Mouse (Mus musculus) intestine, postnatal 0 days (tissue): ENCODE measurements at regions not wholly inside any gene's neighbourhood (a gene's known extent, or its start where the extent isn't known, plus 50 kb on each side); places are given as distances from the start of the nearest gene placed in this dataset.

ENCODE experiments used
- ATAC-seq: fragments of 200-750 bp; cut with Nextera tagmentation; 2 replicates; pipeline ENCODE4 v1.8.0; 2017; ENCODE audit warnings: mild to moderate bottlenecking, moderate TSS enrichment, moderate library complexity
- H3K27ac ChIP-seq: fragments of 300-500 bp; sonication (generic); 2 replicates; pipeline ENCODE4 v1.5.1; 2014; ENCODE audit warnings: mild to moderate bottlenecking, low read depth, low read length, moderate library complexity
- H3K27me3 ChIP-seq: fragments of 300-500 bp; sonication (generic); replicated peaks from 2 replicates; pipeline ENCODE4 v1.6.1; 2014; ENCODE audit warnings: low read length, mixed read lengths; ENCODE audit not compliant: control insufficient read depth, insufficient read depth
- H3K36me3 ChIP-seq: fragments of 300-500 bp; sonication (generic); 2 replicates; pipeline ENCODE4 v1.6.1; 2014; ENCODE audit warnings: mild to moderate bottlenecking, moderate library complexity; ENCODE audit not compliant: control insufficient read depth, insufficient read depth
- H3K4me1 ChIP-seq: fragments of 300-500 bp; sonication (generic); replicated peaks from 2 replicates; pipeline ENCODE4 v1.6.1; 2014; ENCODE audit warnings: antibody characterized with exemption, low read length, mixed read lengths; ENCODE audit not compliant: control insufficient read depth, insufficient read depth
- H3K4me2 ChIP-seq: fragments of 300-500 bp; sonication (generic); replicated peaks from 2 replicates; pipeline ENCODE4 v1.6.1; 2014; ENCODE audit warnings: low read depth, mild to moderate bottlenecking, moderate library complexity
- H3K4me3 ChIP-seq: fragments of 300-500 bp; sonication (generic); 2 replicates; pipeline ENCODE4 v1.5.1; 2014; ENCODE audit warnings: low read depth, low read length
- H3K9ac ChIP-seq: fragments of 300-500 bp; sonication (generic); 2 replicates; pipeline ENCODE4 v1.6.1; 2014; ENCODE audit warnings: mild to moderate bottlenecking, low read depth, low read length
- H3K9me3 ChIP-seq: fragments of 300-500 bp; sonication (generic); 2 replicates; pipeline ENCODE4 v1.6.1; 2016; ENCODE audit warnings: mixed run types; ENCODE audit not compliant: control insufficient read depth
- CTCF ChIP-seq: sonication (generic); IDR thresholded peaks from 2 replicates; pipeline ENCODE4 v1.5.1; 2016; ENCODE audit warnings: low read depth, mild to moderate bottlenecking, control low read depth, antibody characterized with exemption, moderate library complexity
- WGBS: fragments of 180-500 bp; shearing (Covaris S2); extraction: QIAGEN DNeasy Blood & Tissue Kit; methylation state at CpG from one replicate; pipeline ENCODE4 v1.1.7; 2014; 5-methylcytosine and 5-hydroxymethylcytosine counted together

- no peak overlapping the region for H3K4me3 ChIP-seq
- WGBS = 85% methylated on average over 2 of the region's 2 CpGs
- H3K9me3 ChIP-seq = no peaks in the 10 kb centered on the region
- no peak overlapping the region for H3K9ac ChIP-seq
- H3K27ac ChIP-seq = no peak overlapping the region
- H3K4me1 ChIP-seq = no peaks in the 10 kb centered on the region
- no peaks in the 10 kb centered on the region for H3K36me3 ChIP-seq
- ATAC-seq = no peak
- no peaks in the 10 kb centered on the region for H3K27me3 ChIP-seq
- no peak overlapping the region for H3K4me2 ChIP-seq
- no peak for TF ChIP-seq CTCF
These were observed 111.7 kb upstream of the Map3k1 start for GRCm38 (mm10) chr13:111920534-111920933.

GRCm38 (mm10) chr13:111921142-111922035 is 112.6 kb upstream of the Map3k1 start:
- Histone ChIP-seq H3K4me1 (no peaks in the 10 kb centered on the region), H3K27ac (no peak overlapping the region), H3K9me3 (no peaks in the 10 kb centered on the region), H3K4me3 (no peak overlapping the region), H3K36me3 (no peaks in the 10 kb centered on the region), H3K27me3 (no peaks in the 10 kb centered on the region), H3K9ac (no peak overlapping the region), H3K4me2 (no peak overlapping the region)
- TF ChIP-seq CTCF = no peak
- no peak for ATAC-seq
- WGBS = 89% methylated on average over 5 of the region's 5 CpGs

GRCm38 (mm10) chr13:111925349-111925748 is 116.6 kb upstream of the Map3k1 start:
- TF ChIP-seq CTCF = no peak
- no peak overlapping the region for H3K27ac ChIP-seq
- H3K9ac ChIP-seq = no peak overlapping the region

GRCm38 (mm10) chr13:111926801-111927200 is 118.0 kb upstream of the Map3k1 start:
- Histone ChIP-seq H3K9me3 (no peaks in the 10 kb centered on the region), H3K4me3 (no peak overlapping the region), H3K27me3 (no peaks in the 10 kb centered on the region), H3K9ac (no peak overlapping the region), H3K27ac (no peak overlapping the region), H3K4me1 (no peaks in the 10 kb centered on the region), H3K4me2 (no peak overlapping the region), H3K36me3 (no peaks in the 10 kb centered on the region)
- WGBS = 83% methylated on average over 8 of the region's 8 CpGs
- TF ChIP-seq CTCF = no peak
- no peak for ATAC-seq

More at GRCm38 (mm10) chr13:111925349-111925748, 116.6 kb upstream of the Map3k1 start:
- Histone ChIP-seq H3K4me1 (no peaks in the 10 kb centered on the region), H3K4me3 (no peak overlapping the region), H3K9me3 (no peaks in the 10 kb centered on the region), H3K4me2 (no peak overlapping the region), H3K36me3 (no peaks in the 10 kb centered on the region), H3K27me3 (no peaks in the 10 kb centered on the region)
- WGBS = 91% methylated on average over 7 of the region's 7 CpGs
- ATAC-seq = no peak

- Histone ChIP-seq H3K9ac (no peak overlapping the region), H3K27ac (no peak overlapping the region), H3K9me3 (no peaks in the 10 kb centered on the region), H3K36me3 (no peaks in the 10 kb centered on the region), H3K27me3 (no peaks in the 10 kb centered on the region), H3K4me2 (no peak overlapping the region), H3K4me1 (no peaks in the 10 kb centered on the region), H3K4me3 (no peak overlapping the region)
- WGBS = 69% methylated on average over 3 of the region's 3 CpGs
- ATAC-seq = no peak
- TF ChIP-seq CTCF = no peak
These were observed 118.7 kb upstream of the Map3k1 start for GRCm38 (mm10) chr13:111927489-111927888.

GRCm38 (mm10) chr13:111928636-111929544 is 120.1 kb upstream of the Map3k1 start:
- WGBS = 63% methylated on average over 9 of the region's 9 CpGs
- Histone ChIP-seq H3K4me2 (peak overlapping the region; percentile 18), H3K27ac (no peak overlapping the region), H3K36me3 (no peaks in the 10 kb centered on the region), H3K4me1 (no peaks in the 10 kb centered on the region), H3K27me3 (no peaks in the 10 kb centered on the region), H3K9me3 (no peaks in the 10 kb centered on the region), H3K4me3 (no peak overlapping the region), H3K9ac (no peak overlapping the region)
- peak; percentile 59 for ATAC-seq
- TF ChIP-seq CTCF = no peak
